Mouse (Mus musculus) intestine, embryonic 16.5 days (tissue): ENCODE data around the gene 1700008O03Rik. TPM values are rescaled to one million over a fixed set of nuclear protein-coding genes. Genes with fewer than 3 reads are reported as not detected.

Experiments used
- ATAC-seq: fragments of 200-750 bp; cut with Nextera tagmentation; 2 replicates; pipeline ENCODE4 v1.8.0; 2017; ENCODE audit warnings: moderate TSS enrichment, moderate library complexity
- H3K27ac ChIP-seq: fragments of 300-500 bp; sonication (generic); 2 replicates; pipeline ENCODE4 v1.5.1; 2014; ENCODE audit warnings: mild to moderate bottlenecking, low read length
- H3K27me3 ChIP-seq: fragments of 300-500 bp; sonication (generic); replicated peaks from 2 replicates; pipeline ENCODE4 v1.6.1; 2014; ENCODE audit warnings: low read length, control low read depth, mixed read lengths; ENCODE audit not compliant: control insufficient read depth, insufficient read depth
- H3K36me3 ChIP-seq: fragments of 300-500 bp; sonication (generic); 2 replicates; pipeline ENCODE4 v1.6.1; 2014; ENCODE audit warnings: low read length, control low read depth; ENCODE audit not compliant: control insufficient read depth, insufficient read depth
- H3K4me1 ChIP-seq: fragments of 300-500 bp; sonication (generic); 2 replicates; pipeline ENCODE4 v1.6.1; 2014; ENCODE audit warnings: low read length, control low read depth, mixed read lengths; ENCODE audit not compliant: control insufficient read depth, insufficient read depth
- H3K4me2 ChIP-seq: fragments of 300-500 bp; sonication (generic); 2 replicates; pipeline ENCODE4 v1.6.1; 2014; ENCODE audit warnings: low read depth, low read length, control low read depth
- H3K4me3 ChIP-seq: fragments of 300-500 bp; sonication (generic); 2 replicates; pipeline ENCODE4 v1.5.1; 2014; ENCODE audit warnings: mild to moderate bottlenecking, low read length
- H3K9ac ChIP-seq: fragments of 300-500 bp; sonication (generic); 2 replicates; pipeline ENCODE4 v1.6.1; 2014; ENCODE audit warnings: low read depth, low read length
- H3K9me3 ChIP-seq: fragments of 300-500 bp; sonication (generic); 2 replicates; pipeline ENCODE4 v1.6.1; 2016; ENCODE audit warnings: low read length, control low read depth; ENCODE audit not compliant: control insufficient read depth
- WGBS: fragments of 180-500 bp; shearing (Covaris S2); extraction: QIAGEN DNeasy Blood & Tissue Kit; methylation state at CpG from one replicate; pipeline ENCODE4 v1.1.7; 2014; 5-methylcytosine and 5-hydroxymethylcytosine counted together
- polyA plus RNA-seq: library from polyadenylated mRNA; unstranded; fragments of >200 nt; fragmentation: Nextera tagmentation; extraction: Ambion mirVana; gene quantifications from 2 replicates; pipeline ENCODE4 v1.2.1, GENCODE M21; 2015

1700008O03Rik gene
- polyA plus RNA-seq, 1 experiment from 2014 or later, result 0.88 TPM

DNA sequence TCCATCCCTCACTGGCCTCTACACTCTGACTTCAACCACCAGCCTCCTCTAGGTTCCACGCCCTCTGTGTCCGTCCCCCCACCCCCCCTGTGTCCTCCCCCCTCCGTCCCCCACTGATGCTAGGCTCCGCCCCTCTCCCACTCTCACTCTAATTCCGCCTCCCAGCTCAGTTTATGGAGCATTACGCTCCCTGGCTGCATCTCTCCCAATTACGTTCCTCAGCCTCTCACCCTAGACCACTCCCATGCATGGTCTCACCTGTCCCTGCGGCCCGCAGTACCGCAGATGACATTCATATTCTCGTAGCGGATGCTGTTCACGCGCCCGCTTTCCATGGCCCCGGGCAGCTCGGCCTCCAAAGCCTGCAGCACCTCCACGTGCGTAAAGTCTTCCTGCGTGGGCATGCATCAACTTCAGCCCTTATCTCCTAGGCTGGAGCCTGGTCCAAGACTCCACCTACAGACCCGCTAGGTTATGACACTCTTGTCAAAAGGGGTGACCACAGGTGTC is 24.8 kb downstream of the 1700008O03Rik start:
- Histone ChIP-seq H3K27me3 (peaks cover 33% of the 10 kb centered on the region), H3K4me3 (peak overlapping the region; percentile 59), H3K4me1 (peaks cover 22% of the 10 kb centered on the region), H3K9me3 (no peaks in the 10 kb centered on the region), H3K4me2 (peak overlapping the region; percentile 90), H3K36me3 (no peaks in the 10 kb centered on the region), H3K9ac (no peak overlapping the region), H3K27ac (no peak overlapping the region)
- ATAC-seq, result peak; percentile 16; the same call in 1 of the 2 replicates
- WGBS, result 9% methylated on average over 21 of the region's 21 CpGs

DNA sequence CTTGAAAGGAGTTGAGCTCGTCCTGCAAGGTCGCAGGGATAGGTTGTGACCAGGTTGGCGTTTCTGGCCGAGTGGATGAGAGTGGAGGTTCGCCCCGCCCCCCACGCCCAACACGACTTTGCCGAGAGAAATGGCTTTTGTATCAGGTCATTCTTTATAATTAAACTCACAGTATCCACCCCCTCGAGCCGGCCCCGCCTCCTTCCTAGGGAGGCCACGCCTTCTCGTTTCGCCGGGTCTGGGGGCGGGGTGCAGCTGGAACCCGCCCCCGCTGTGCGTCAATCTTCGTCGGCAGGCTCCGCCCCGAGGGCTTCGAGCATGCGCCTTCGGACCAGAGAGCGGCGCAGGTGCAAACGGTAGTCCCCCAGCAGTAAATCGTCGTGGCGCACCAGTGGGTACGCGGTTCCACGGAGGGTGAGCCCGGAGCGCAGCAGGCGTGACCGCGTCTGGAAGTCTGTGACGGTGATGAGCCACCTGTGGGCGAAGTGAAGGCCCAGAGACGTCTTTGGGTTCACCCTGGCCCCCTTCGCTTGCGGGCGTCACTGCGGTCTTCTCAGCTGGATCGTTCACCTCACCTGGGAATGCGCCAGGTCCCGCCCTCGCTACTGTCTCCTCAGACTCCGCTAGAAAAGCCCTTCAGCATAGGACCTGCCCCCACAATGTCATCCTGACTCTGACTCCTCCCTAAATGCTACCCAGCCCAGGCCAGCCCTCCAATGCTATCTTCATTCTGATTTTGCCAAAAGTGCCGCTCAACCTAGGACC is 25.5 kb downstream of the 1700008O03Rik start:
- H3K4me1 ChIP-seq, result peaks cover 22% of the 10 kb centered on the region
- ATAC-seq, result peak; percentile 81
- H3K27me3 ChIP-seq, result peaks cover 41% of the 10 kb centered on the region
- H3K9me3 ChIP-seq, result no peaks in the 10 kb centered on the region
- H3K27ac ChIP-seq, result no peak overlapping the region
- H3K4me2 ChIP-seq, result peak overlapping the region; percentile 90
- H3K9ac ChIP-seq, result peak overlapping the region; percentile 74
- H3K36me3 ChIP-seq, result no peaks in the 10 kb centered on the region
- peak overlapping the region; percentile 59 for H3K4me3 ChIP-seq
- under 1% methylated on average over 53 of the region's 54 CpGs for WGBS

DNA sequence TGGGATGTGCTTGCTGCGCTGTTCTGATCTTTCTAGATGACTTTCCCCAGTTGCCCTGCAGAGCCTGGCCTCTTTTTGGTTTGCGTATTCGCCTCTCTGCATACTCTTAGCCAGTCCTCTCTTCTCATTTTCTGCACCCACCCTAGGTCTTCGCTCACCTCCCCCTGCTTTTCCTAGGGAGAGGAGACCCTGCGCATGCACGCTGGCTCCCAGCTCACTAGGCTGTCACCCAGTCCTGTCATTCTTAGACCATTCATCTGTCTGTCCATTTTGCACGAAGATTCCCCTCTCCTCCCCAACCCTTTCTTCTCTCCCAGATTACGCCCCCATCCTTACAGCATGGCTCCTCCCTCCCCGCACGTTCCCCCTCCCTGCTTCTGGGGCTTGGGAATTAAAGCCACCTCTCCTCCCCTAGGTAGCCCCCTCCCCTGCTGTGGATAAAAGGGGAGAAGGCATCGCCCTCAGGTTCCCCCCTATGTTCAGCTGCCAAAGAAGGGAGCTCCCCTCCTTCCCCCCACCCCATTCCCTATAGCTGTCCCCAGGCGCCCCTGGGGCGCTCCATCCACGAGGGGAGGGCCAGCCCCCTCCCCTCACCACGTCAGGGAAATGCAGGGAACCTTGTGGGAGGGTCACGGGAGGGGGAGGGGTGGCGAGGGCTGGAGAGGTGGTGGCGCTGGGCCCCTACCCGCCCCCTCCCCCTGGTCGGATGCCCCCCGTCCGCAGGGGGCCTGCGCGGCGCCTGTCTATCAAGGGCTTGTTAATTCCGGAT is 26.6 kb downstream of the 1700008O03Rik start:
- Histone ChIP-seq H3K9ac (peak overlapping the region; percentile 60), H3K9me3 (no peaks in the 10 kb centered on the region), H3K27ac (no peak overlapping the region), H3K36me3 (no peaks in the 10 kb centered on the region), H3K4me2 (peak overlapping the region; percentile 90), H3K4me3 (peak overlapping the region; percentile 59), H3K4me1 (peaks cover 22% of the 10 kb centered on the region), H3K27me3 (peaks cover 51% of the 10 kb centered on the region)
- 5% methylated on average over 26 of the region's 26 CpGs for WGBS
- ATAC-seq, result peak; percentile 12; the same call in 1 of the 2 replicates

DNA sequence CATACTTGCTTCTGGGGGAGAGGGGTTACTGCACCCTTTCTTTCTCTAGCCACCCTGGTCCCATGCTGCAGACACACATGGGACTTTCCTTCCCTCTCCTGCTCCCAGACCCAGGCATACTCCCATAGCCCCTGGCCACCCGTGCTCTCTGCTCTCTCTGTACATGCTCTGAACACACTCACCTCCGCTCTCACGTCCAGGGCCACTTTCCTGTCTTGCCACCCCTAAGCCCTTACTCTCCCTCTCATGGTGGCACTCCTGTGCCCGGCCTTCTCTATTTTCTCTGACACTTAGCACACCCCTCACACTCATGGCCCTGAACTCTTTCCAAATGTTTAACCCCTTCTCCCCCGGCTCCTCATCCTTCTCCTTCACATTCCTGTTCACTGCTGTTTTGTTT is 27.6 kb downstream of the 1700008O03Rik start:
- Histone ChIP-seq H3K27me3 (peaks cover 62% of the 10 kb centered on the region), H3K27ac (no peak overlapping the region), H3K36me3 (no peaks in the 10 kb centered on the region), H3K4me1 (peaks cover 24% of the 10 kb centered on the region), H3K4me3 (no peak overlapping the region), H3K4me2 (no peak overlapping the region), H3K9me3 (no peaks in the 10 kb centered on the region), H3K9ac (no peak overlapping the region)
- no peak for ATAC-seq
- WGBS, result 24% methylated on average over 5 of the region's 5 CpGs

DNA sequence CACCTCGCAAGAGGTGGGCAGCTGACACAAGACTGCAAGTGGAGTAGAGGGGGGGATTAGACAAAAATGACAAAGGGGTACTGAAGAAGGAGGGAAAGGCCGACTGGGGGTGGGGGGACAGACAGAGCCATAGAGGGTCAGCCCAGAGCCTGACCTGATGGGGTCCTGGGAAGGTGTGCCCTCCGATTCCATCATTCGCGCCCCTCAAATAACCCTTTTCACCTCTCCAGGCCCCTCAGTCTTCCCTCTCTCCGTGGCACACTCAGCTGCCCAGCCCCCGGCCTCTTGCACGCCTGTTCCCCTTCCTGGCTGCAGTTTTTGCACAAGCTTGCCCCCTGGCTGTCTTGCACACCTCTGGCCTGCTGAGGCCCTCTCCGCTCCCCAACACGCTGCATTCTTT is 28.1 kb downstream of the 1700008O03Rik start:
- H3K4me3 ChIP-seq, result no peak overlapping the region
- no peak for ATAC-seq
- H3K9me3 ChIP-seq, result no peaks in the 10 kb centered on the region
- H3K4me1 ChIP-seq, result peaks cover 24% of the 10 kb centered on the region
- no peak overlapping the region for H3K27ac ChIP-seq
- H3K9ac ChIP-seq, result no peak overlapping the region
- WGBS, result 25% methylated on average over 10 of the region's 10 CpGs
- H3K4me2 ChIP-seq, result no peak overlapping the region
- H3K27me3 ChIP-seq, result peaks cover 66% of the 10 kb centered on the region
- no peaks in the 10 kb centered on the region for H3K36me3 ChIP-seq

DNA sequence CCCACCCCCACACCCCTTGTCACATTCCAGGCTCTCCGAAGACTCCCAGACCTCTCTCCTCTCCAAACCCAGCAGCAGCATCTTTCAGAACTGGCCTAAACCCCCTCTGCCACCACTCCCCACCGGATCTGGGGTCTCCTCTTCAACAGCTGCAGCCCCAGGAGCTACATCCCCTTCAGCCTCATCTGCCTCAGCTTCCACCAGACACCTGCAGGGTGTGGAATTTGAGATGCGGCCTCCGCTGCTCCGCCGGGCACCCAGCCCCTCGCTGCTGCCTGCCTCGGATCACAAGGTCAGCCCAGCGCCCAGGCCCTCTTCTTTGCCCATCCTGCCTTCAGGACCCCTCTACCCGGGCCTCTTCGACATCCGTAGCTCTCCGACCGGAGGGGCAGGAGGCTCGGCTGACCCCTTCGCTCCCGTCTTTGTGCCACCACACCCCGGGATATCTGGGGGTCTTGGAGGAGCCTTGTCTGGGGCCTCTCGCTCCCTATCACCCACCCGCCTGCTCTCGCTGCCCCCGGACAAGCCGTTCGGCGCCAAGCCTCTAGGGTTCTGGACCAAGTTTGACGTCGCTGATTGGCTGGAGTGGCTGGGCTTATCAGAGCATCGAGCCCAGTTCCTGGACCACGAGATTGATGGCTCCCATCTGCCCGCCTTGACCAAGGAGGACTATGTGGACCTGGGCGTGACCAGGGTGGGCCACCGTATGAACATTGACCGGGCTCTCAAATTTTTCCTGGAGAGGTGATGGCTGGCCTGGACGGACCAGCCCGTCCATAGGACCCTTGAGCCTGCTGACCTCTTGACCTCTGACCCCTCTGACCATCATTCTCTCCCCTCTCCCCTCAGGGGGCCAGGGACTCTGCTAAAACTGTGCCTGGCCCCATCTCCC is 28.8 kb downstream of the 1700008O03Rik start:
- Histone ChIP-seq H3K27me3 (peaks cover 73% of the 10 kb centered on the region), H3K4me2 (peak overlapping the region; percentile 24), H3K4me1 (peaks cover 24% of the 10 kb centered on the region), H3K27ac (no peak overlapping the region), H3K4me3 (peak overlapping the region; percentile 4), H3K9ac (no peak overlapping the region), H3K36me3 (no peaks in the 10 kb centered on the region), H3K9me3 (no peaks in the 10 kb centered on the region)
- 2% methylated on average over 35 of the region's 35 CpGs for WGBS
- no peak for ATAC-seq

GRCm38 (mm10) chr7:44355411-44355810 is 30.2 kb downstream of the 1700008O03Rik start:
- Histone ChIP-seq H3K9ac (no peak overlapping the region), H3K27ac (no peak overlapping the region), H3K4me2 (no peak overlapping the region), H3K4me3 (no peak overlapping the region), H3K27me3 (peaks cover 76% of the 10 kb centered on the region), H3K36me3 (no peaks in the 10 kb centered on the region), H3K9me3 (no peaks in the 10 kb centered on the region), H3K4me1 (peaks cover 30% of the 10 kb centered on the region)
- ATAC-seq, result no peak
- 63% methylated on average over 6 of the region's 6 CpGs for WGBS

DNA sequence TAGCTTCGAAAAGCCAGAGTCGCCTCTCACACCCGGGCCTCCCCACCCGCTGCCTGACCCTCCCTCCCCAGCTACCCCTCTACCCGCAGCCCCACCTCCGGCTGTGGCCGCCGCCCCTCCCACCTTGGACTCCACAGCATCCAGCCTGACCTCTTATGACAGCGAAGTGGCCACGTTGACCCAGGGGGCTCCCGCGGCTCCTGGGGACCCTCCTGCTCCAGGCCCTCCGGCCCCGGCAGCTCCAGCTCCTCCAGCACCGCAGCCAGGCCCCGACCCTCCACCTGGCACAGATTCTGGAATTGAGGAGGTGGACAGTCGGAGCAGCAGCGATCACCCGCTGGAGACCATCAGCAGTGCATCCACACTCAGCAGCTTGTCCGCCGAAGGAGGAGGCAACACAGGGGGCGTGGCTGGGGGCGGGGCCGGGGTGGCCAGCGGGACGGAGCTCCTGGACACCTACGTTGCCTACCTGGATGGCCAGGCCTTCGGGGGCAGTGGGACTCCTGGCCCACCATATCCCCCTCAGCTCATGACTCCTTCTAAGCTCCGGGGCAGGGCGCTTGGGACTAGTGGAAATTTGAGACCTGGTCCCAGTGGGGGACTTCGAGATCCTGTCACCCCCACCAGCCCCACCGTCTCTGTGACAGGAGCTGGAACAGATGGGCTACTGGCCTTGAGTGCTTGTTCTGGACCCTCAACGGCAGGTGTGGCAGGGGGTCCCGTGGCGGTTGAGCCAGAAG is 31.8 kb downstream of the 1700008O03Rik start:
- peaks cover 21% of the 10 kb centered on the region for H3K4me1 ChIP-seq
- H3K27ac ChIP-seq, result no peak overlapping the region
- ATAC-seq, result no peak

More for the DNA sequence above, 31.8 kb downstream of the 1700008O03Rik start:
- H3K9ac ChIP-seq, result no peak overlapping the region
- H3K36me3 ChIP-seq, result no peaks in the 10 kb centered on the region
- H3K4me2 ChIP-seq, result peak overlapping the region; percentile 12; the same call in 1 of the 2 replicates
- WGBS, result 3% methylated on average over 34 of the region's 35 CpGs
- no peaks in the 10 kb centered on the region for H3K9me3 ChIP-seq
- peak overlapping the region; percentile 14; the same call in 1 of the 2 replicates for H3K4me3 ChIP-seq
- peaks cover 79% of the 10 kb centered on the region for H3K27me3 ChIP-seq
